ENCODE assay signal across 27 mouse cellular contexts in the genomic region with DNA sequence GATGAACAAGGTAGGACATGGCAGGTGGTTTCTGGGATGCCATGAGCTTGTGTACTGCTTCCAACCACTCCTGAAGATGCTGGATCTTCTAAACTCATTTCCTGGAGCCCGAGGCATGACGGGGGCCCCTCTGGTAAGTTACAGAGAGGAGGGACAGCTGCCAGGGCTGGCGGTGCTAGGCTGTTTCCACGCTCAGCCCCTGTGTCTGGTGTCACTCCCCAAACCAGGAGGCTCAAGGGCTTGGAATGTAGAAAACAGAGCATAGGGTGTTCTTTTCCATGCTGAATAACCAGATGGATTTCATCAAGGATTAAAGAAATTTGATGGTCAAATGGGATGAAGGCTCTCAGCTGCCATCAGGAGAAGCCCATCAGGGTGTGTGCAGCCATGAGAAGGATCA.
A peak's percentile ranks its signal among the peaks of the same experiment; 100 is the strongest.
DNase-seq lines count a peak whose midpoint lies in the region; ATAC-seq and TF ChIP-seq lines count a peak whose summit lies in the region.
"Had no signal": no experiment of that assay in that cellular context is flagged by ENCODE, and none has a peak within 500 bp of the region (broad histone marks: within the 10 kb centered on the region; RNA-seq: fewer than 3 reads in every experiment).

No protein-coding gene starts in this region.

- H3K9me3 ChIP-seq in embryonic facial prominence, embryonic 14.5 days (ENCODE audit: control insufficient read depth, low read length), result no peaks in the 10 kb centered on the region
- no peaks in the 10 kb centered on the region for H3K9me3 ChIP-seq in embryonic facial prominence, embryonic 10.5 days
- H3K9me3 ChIP-seq in intestine, embryonic 15.5 days, result no peaks in the 10 kb centered on the region
- H3K9me3 ChIP-seq in intestine, postnatal 0 days (ENCODE audit: control insufficient read depth), result no peaks in the 10 kb centered on the region
- H3K9me3 ChIP-seq in kidney, embryonic 14.5 days (ENCODE audit: control insufficient read depth, low read length), result no peaks in the 10 kb centered on the region
- H3K9me3 ChIP-seq in limb, embryonic 12.5 days, result no peaks in the 10 kb centered on the region
- H3K9me3 ChIP-seq: embryonic facial prominence, embryonic 15.5 days; lung, embryonic 15.5 days; midbrain, embryonic 10.5 days had no signal

- TF ChIP-seq CTCF in intestine, postnatal 0 days (IDR thresholded peaks at IDR 0.05; ENCODE audit: low read depth), result no peak

- 48% methylated on average over 4 of the region's 4 CpGs for WGBS in embryonic facial prominence, embryonic 14.5 days
- WGBS in embryonic facial prominence, embryonic 10.5 days, result 86% methylated on average over 4 of the region's 4 CpGs
- 61% methylated on average over 4 of the region's 4 CpGs for WGBS in intestine, embryonic 15.5 days
- 30% methylated on average over 4 of the region's 4 CpGs for WGBS in intestine, postnatal 0 days
- 49% methylated on average over 4 of the region's 4 CpGs for WGBS in kidney, embryonic 14.5 days
- WGBS in limb, embryonic 12.5 days, result 50% methylated on average over 4 of the region's 4 CpGs

- H3K4me1 ChIP-seq in embryonic facial prominence, embryonic 14.5 days (ENCODE audit: control insufficient read depth, insufficient read depth, low read length), result peaks cover 10% of the 10 kb centered on the region
- peaks cover 47% of the 10 kb centered on the region for H3K4me1 ChIP-seq in embryonic facial prominence, embryonic 10.5 days
- peaks cover 34% of the 10 kb centered on the region for H3K4me1 ChIP-seq in intestine, embryonic 15.5 days (replicated peaks)
- H3K4me1 ChIP-seq in intestine, postnatal 0 days (replicated peaks; ENCODE audit: control insufficient read depth, insufficient read depth, low read length), result peaks cover 19% of the 10 kb centered on the region
- H3K4me1 ChIP-seq in kidney, embryonic 14.5 days (ENCODE audit: control insufficient read depth, insufficient read depth, low read length), result peaks cover 33% of the 10 kb centered on the region; the same call in 1 of the 2 replicates
- peaks cover 51% of the 10 kb centered on the region for H3K4me1 ChIP-seq in limb, embryonic 12.5 days (replicated peaks)

- no peak overlapping the region for H3K9ac ChIP-seq in embryonic facial prominence, embryonic 14.5 days (ENCODE audit: low read depth, low read length)
- no peak overlapping the region for H3K9ac ChIP-seq in intestine, embryonic 15.5 days
- H3K9ac ChIP-seq in intestine, postnatal 0 days (ENCODE audit: low read depth, low read length), result no peak overlapping the region
- no peak overlapping the region for H3K9ac ChIP-seq in kidney, embryonic 14.5 days (ENCODE audit: low read depth, low read length)
- no peak overlapping the region for H3K9ac ChIP-seq in limb, embryonic 12.5 days (replicated peaks)
- H3K9ac ChIP-seq: embryonic facial prominence, embryonic 15.5 days; liver, embryonic 14.5 days; lung, embryonic 15.5 days had no signal

- no peaks in the 10 kb centered on the region for H3K27me3 ChIP-seq in embryonic facial prominence, embryonic 14.5 days (replicated peaks; ENCODE audit: control insufficient read depth, insufficient read depth, low read length)
- no peaks in the 10 kb centered on the region for H3K27me3 ChIP-seq in embryonic facial prominence, embryonic 10.5 days (replicated peaks; ENCODE audit: low read depth, poor library complexity, severe bottlenecking)
- no peaks in the 10 kb centered on the region for H3K27me3 ChIP-seq in intestine, embryonic 15.5 days (replicated peaks)
- no peaks in the 10 kb centered on the region for H3K27me3 ChIP-seq in intestine, postnatal 0 days (replicated peaks; ENCODE audit: control insufficient read depth, insufficient read depth, low read length)
- no peaks in the 10 kb centered on the region for H3K27me3 ChIP-seq in kidney, embryonic 14.5 days (ENCODE audit: control insufficient read depth, insufficient read depth, low read length)
- no peaks in the 10 kb centered on the region for H3K27me3 ChIP-seq in limb, embryonic 12.5 days
- H3K27me3 ChIP-seq: embryonic facial prominence, embryonic 15.5 days; lung, embryonic 15.5 days had no signal

- peak; percentile 63 for DNase-seq in embryonic facial prominence, embryonic 14.5 days (ENCODE audit: low spot score)
- no peak for DNase-seq in embryonic facial prominence, embryonic 10.5 days (ENCODE audit: low spot score)
- peak; percentile 50 to 64 for DNase-seq in kidney, postnatal 4 days
- no peak for DNase-seq in adrenal gland, adult 8-10 months
- DNase-seq: adrenal gland, postnatal 10 days; cerebellum, adult 8-10 months; cerebellum, postnatal 36 days; embryo, embryonic 11 days; gastrocnemius, postnatal 14 days; kidney, postnatal 36 days; lung, postnatal 4 days; thymus, adult 18-20 months; thymus, postnatal 36 days had no signal

- H3K36me3 ChIP-seq in embryonic facial prominence, embryonic 14.5 days (ENCODE audit: control insufficient read depth, insufficient read depth, low read length), result no peaks in the 10 kb centered on the region
- no peaks in the 10 kb centered on the region for H3K36me3 ChIP-seq in embryonic facial prominence, embryonic 10.5 days (replicated peaks)
- no peaks in the 10 kb centered on the region for H3K36me3 ChIP-seq in intestine, embryonic 15.5 days
- 0 out of 2 replicates have a peak, but pooled peaks cover 2% of the 10 kb centered on the region for H3K36me3 ChIP-seq in intestine, postnatal 0 days (ENCODE audit: control insufficient read depth, insufficient read depth)
- H3K36me3 ChIP-seq in kidney, embryonic 14.5 days (ENCODE audit: control insufficient read depth, insufficient read depth, low read length), result no peaks in the 10 kb centered on the region
- H3K36me3 ChIP-seq in limb, embryonic 12.5 days, result no peaks in the 10 kb centered on the region
- H3K36me3 ChIP-seq: embryonic facial prominence, embryonic 15.5 days; lung, embryonic 15.5 days; midbrain, embryonic 10.5 days had no signal

- ATAC-seq in embryonic facial prominence, embryonic 14.5 days (ENCODE audit: low read depth), result peak; percentile 60; the same call in 1 of the 2 replicates
- ATAC-seq in intestine, embryonic 15.5 days, result no peak
- ATAC-seq in intestine, postnatal 0 days, result no peak
- ATAC-seq in kidney, embryonic 14.5 days (ENCODE audit: low FRiP score, low TSS enrichment), result no peak
- 0 out of 2 replicates have a peak, but pooled peaks have one; percentile 33 for ATAC-seq in limb, embryonic 12.5 days (ENCODE audit: insufficient number of reproducible peaks, insufficient read depth, low FRiP score, low TSS enrichment, low read depth)
- ATAC-seq: activated CD4-positive, CD25-positive, alpha-beta regulatory T cell, adult 4 months; forebrain, embryonic 14.5 days; hindbrain, postnatal 0 days; midbrain, embryonic 16.5 days had no signal

- no peak overlapping the region for H3K27ac ChIP-seq in embryonic facial prominence, embryonic 14.5 days (replicated peaks; ENCODE audit: low read depth, low read length)
- H3K27ac ChIP-seq in embryonic facial prominence, embryonic 10.5 days (replicated peaks), result no peak overlapping the region
- no peak overlapping the region for H3K27ac ChIP-seq in intestine, embryonic 15.5 days
- H3K27ac ChIP-seq in intestine, postnatal 0 days (ENCODE audit: low read depth, low read length), result no peak overlapping the region
- no peak overlapping the region for H3K27ac ChIP-seq in kidney, embryonic 14.5 days (ENCODE audit: low read depth, low read length)
- peak overlapping the region; percentile 83; the same call in 1 of the 2 replicates for H3K27ac ChIP-seq in limb, embryonic 12.5 days
- H3K27ac ChIP-seq: hindbrain, postnatal 0 days; left cerebral cortex, adult 2 months; liver, embryonic 14.5 days; lung, embryonic 15.5 days; midbrain, embryonic 10.5 days had no signal

- no peak overlapping the region for H3K4me2 ChIP-seq in embryonic facial prominence, embryonic 14.5 days (ENCODE audit: low read depth, low read length)
- H3K4me2 ChIP-seq in intestine, embryonic 15.5 days (replicated peaks), result 0 out of 2 replicates have a peak overlapping the region, but pooled peaks have one; percentile 42
- H3K4me2 ChIP-seq in intestine, postnatal 0 days (replicated peaks; ENCODE audit: low read depth), result no peak overlapping the region
- H3K4me2 ChIP-seq in kidney, embryonic 14.5 days (replicated peaks; ENCODE audit: low read depth, low read length), result no peak overlapping the region
- no peak overlapping the region for H3K4me2 ChIP-seq in limb, embryonic 12.5 days
- H3K4me2 ChIP-seq: embryonic facial prominence, embryonic 15.5 days; lung, embryonic 15.5 days had no signal

- H3K4me3 ChIP-seq in embryonic facial prominence, embryonic 14.5 days (ENCODE audit: low read depth, low read length), result no peak overlapping the region
- no peak overlapping the region for H3K4me3 ChIP-seq in embryonic facial prominence, embryonic 10.5 days
- no peak overlapping the region for H3K4me3 ChIP-seq in intestine, embryonic 15.5 days (replicated peaks)
- no peak overlapping the region for H3K4me3 ChIP-seq in intestine, postnatal 0 days (ENCODE audit: low read depth, low read length)
- no peak overlapping the region for H3K4me3 ChIP-seq in kidney, embryonic 14.5 days (ENCODE audit: low read length)
- no peak overlapping the region for H3K4me3 ChIP-seq in limb, embryonic 12.5 days (replicated peaks)
- H3K4me3 ChIP-seq: embryonic facial prominence, embryonic 15.5 days; left cerebral cortex, adult 2 months; lung, embryonic 15.5 days; midbrain, embryonic 10.5 days; myocyte had no signal

Comparison
In these comparisons a context has a peak if more than half of its experiments do, and no peak if none do; other contexts are left out.
1. DNase-seq: peak in embryonic facial prominence, embryonic 14.5 days (single experiment) and kidney, postnatal 4 days (2 of 2); none in embryonic facial prominence, embryonic 10.5 days (single experiment) and adrenal gland, adult 8-10 months (single experiment).
2. ATAC-seq: peak in embryonic facial prominence, embryonic 14.5 days (single experiment) and limb, embryonic 12.5 days (single experiment); none in intestine, embryonic 15.5 days (single experiment), intestine, postnatal 0 days (single experiment) and kidney, embryonic 14.5 days (single experiment).